Mouse (Mus musculus) kidney, embryonic 14.5 days (tissue): ENCODE measurements around the gene Tgfbi. TPM values are rescaled to one million over a fixed set of nuclear protein-coding genes. Genes with fewer than 3 reads are reported as not detected.

Experiments
- ATAC-seq: fragments of 200-750 bp; cut with Nextera tagmentation; 2 replicates; pipeline ENCODE4 v1.8.0; 2017; ENCODE audit warnings: moderate number of reproducible peaks, mild to moderate bottlenecking, moderate TSS enrichment, moderate library complexity; ENCODE audit not compliant: low FRiP score, low TSS enrichment
- H3K27ac ChIP-seq: fragments of 300-500 bp; sonication (generic); 2 replicates; pipeline ENCODE4 v1.5.1; 2014; ENCODE audit warnings: low read depth, mild to moderate bottlenecking, low read length, moderate library complexity, mixed read lengths
- H3K27me3 ChIP-seq: fragments of 300-500 bp; sonication (generic); 2 replicates; pipeline ENCODE4 v1.6.1; 2014; ENCODE audit warnings: mild to moderate bottlenecking, low read length; ENCODE audit not compliant: control insufficient read depth, insufficient read depth
- H3K36me3 ChIP-seq: fragments of 300-500 bp; sonication (generic); 2 replicates; pipeline ENCODE4 v1.6.1; 2014; ENCODE audit warnings: low read length, mixed read lengths; ENCODE audit not compliant: control insufficient read depth, insufficient read depth
- H3K4me1 ChIP-seq: fragments of 300-500 bp; sonication (generic); 2 replicates; pipeline ENCODE4 v1.6.1; 2014; ENCODE audit warnings: low read length, mixed read lengths; ENCODE audit not compliant: control insufficient read depth, insufficient read depth
- H3K4me2 ChIP-seq: fragments of 300-500 bp; sonication (generic); replicated peaks from 2 replicates; pipeline ENCODE4 v1.6.1; 2014; ENCODE audit warnings: low read depth, mild to moderate bottlenecking, low read length
- H3K4me3 ChIP-seq: fragments of 300-500 bp; sonication (generic); 2 replicates; pipeline ENCODE4 v1.5.1; 2014; ENCODE audit warnings: mild to moderate bottlenecking, low read length
- H3K9ac ChIP-seq: fragments of 300-500 bp; sonication (generic); 2 replicates; pipeline ENCODE4 v1.6.1; 2014; ENCODE audit warnings: low read depth, mild to moderate bottlenecking, low read length, moderate library complexity
- H3K9me3 ChIP-seq: fragments of 300-500 bp; sonication (generic); 2 replicates; pipeline ENCODE4 v1.6.1; 2016; ENCODE audit warnings: low read length; ENCODE audit not compliant: control insufficient read depth
- WGBS: fragments of 180-500 bp; shearing (Covaris S2); extraction: QIAGEN DNeasy Blood & Tissue Kit; methylation state at CpG from one replicate; pipeline ENCODE4 v1.1.7; 2014; 5-methylcytosine and 5-hydroxymethylcytosine counted together
- polyA plus RNA-seq: library from polyadenylated mRNA; unstranded; fragments of >200 nt; fragmentation: Nextera tagmentation; extraction: Ambion mirVana; gene quantifications from 2 replicates; pipeline ENCODE4 v1.2.1, GENCODE M21; 2014

Gene Tgfbi
- 76.2 and 105 TPM in 2 replicates for polyA plus RNA-seq

GRCm38 (mm10) chr13:56609103-56609856 lies at the start of gene Tgfbi:
TSS of gene Tgfbi (plus strand) at chr13:56609523.
- Histone ChIP-seq H3K36me3 (peaks cover 2% of the 10 kb centered on the region; the same call in 1 of the 2 replicates), H3K4me1 (peaks cover 60% of the 10 kb centered on the region), H3K27ac (peak within 1 kb of the TSS; percentile 62; the same call in 1 of the 2 replicates), H3K27me3 (no peaks in the 10 kb centered on the region), H3K9me3 (no peaks in the 10 kb centered on the region), H3K4me3 (peak within 1 kb of the TSS; percentile 61), H3K4me2 (peak within 1 kb of the TSS; percentile 93), H3K9ac (peak within 1 kb of the TSS; percentile 62)
- 1% methylated on average over 36 of the region's 36 CpGs for WGBS
- peak; percentile 79 for ATAC-seq

GRCm38 (mm10) chr13:56559841-56560370 lies 49.4 kb upstream of the Tgfbi start:
- Histone ChIP-seq H3K9ac (no peak overlapping the region), H3K27me3 (no peaks in the 10 kb centered on the region), H3K4me2 (no peak overlapping the region), H3K36me3 (no peaks in the 10 kb centered on the region), H3K4me3 (no peak overlapping the region), H3K27ac (no peak overlapping the region), H3K4me1 (no peaks in the 10 kb centered on the region), H3K9me3 (no peaks in the 10 kb centered on the region)
- WGBS, result 79% methylated on average over 6 of the region's 6 CpGs
- ATAC-seq, result no peak

GRCm38 (mm10) chr13:56561129-56561528 lies 48.2 kb upstream of the Tgfbi start:
- Histone ChIP-seq H3K9me3 (no peaks in the 10 kb centered on the region), H3K9ac (no peak overlapping the region), H3K27me3 (no peaks in the 10 kb centered on the region), H3K4me2 (no peak overlapping the region), H3K27ac (no peak overlapping the region), H3K36me3 (no peaks in the 10 kb centered on the region), H3K4me1 (no peaks in the 10 kb centered on the region), H3K4me3 (no peak overlapping the region)
- WGBS, result 76% methylated on average over 8 of the region's 8 CpGs
- no peak for ATAC-seq

GRCm38 (mm10) chr13:56563075-56563474 lies 46.2 kb upstream of the Tgfbi start:
- H3K9ac ChIP-seq, result no peak overlapping the region
- peaks cover 3% of the 10 kb centered on the region; the same call in 1 of the 2 replicates for H3K4me1 ChIP-seq
- H3K27ac ChIP-seq, result no peak overlapping the region
- 0 out of 2 replicates have a peak, but pooled peaks have one; percentile 22 for ATAC-seq
- H3K27me3 ChIP-seq, result no peaks in the 10 kb centered on the region
- H3K9me3 ChIP-seq, result no peaks in the 10 kb centered on the region
- H3K36me3 ChIP-seq, result no peaks in the 10 kb centered on the region
- H3K4me3 ChIP-seq, result no peak overlapping the region
- H3K4me2 ChIP-seq, result no peak overlapping the region
- 43% methylated on average over 6 of the region's 6 CpGs for WGBS

GRCm38 (mm10) chr13:56566336-56566735 lies 43.0 kb upstream of the Tgfbi start:
- Histone ChIP-seq H3K9me3 (no peaks in the 10 kb centered on the region), H3K36me3 (no peaks in the 10 kb centered on the region), H3K4me2 (no peak overlapping the region), H3K9ac (no peak overlapping the region), H3K27me3 (no peaks in the 10 kb centered on the region), H3K4me1 (peaks cover 3% of the 10 kb centered on the region; the same call in 1 of the 2 replicates), H3K4me3 (no peak overlapping the region), H3K27ac (no peak overlapping the region)
- WGBS, result 34% methylated on average over 10 of the region's 10 CpGs
- ATAC-seq, result no peak

GRCm38 (mm10) chr13:56571645-56572044 lies 37.7 kb upstream of the Tgfbi start:
- ATAC-seq, result no peak
- no peak overlapping the region for H3K9ac ChIP-seq
- no peak overlapping the region for H3K4me2 ChIP-seq
- H3K27ac ChIP-seq, result no peak overlapping the region
- no peaks in the 10 kb centered on the region for H3K27me3 ChIP-seq
- H3K4me3 ChIP-seq, result no peak overlapping the region
- peaks cover 1% of the 10 kb centered on the region; the same call in 1 of the 2 replicates for H3K4me1 ChIP-seq
- no peaks in the 10 kb centered on the region for H3K36me3 ChIP-seq
- H3K9me3 ChIP-seq, result no peaks in the 10 kb centered on the region
- WGBS, result 63% methylated on average over 8 of the region's 8 CpGs

GRCm38 (mm10) chr13:56575074-56575473 lies 34.2 kb upstream of the Tgfbi start:
- Histone ChIP-seq H3K4me2 (no peak overlapping the region), H3K9me3 (no peaks in the 10 kb centered on the region), H3K4me1 (no peaks in the 10 kb centered on the region), H3K27ac (no peak overlapping the region; the same call in 1 of the 2 replicates), H3K4me3 (no peak overlapping the region), H3K27me3 (no peaks in the 10 kb centered on the region), H3K36me3 (no peaks in the 10 kb centered on the region), H3K9ac (no peak overlapping the region)
- ATAC-seq, result no peak
- WGBS, result 73% methylated on average over 4 of the region's 4 CpGs

GRCm38 (mm10) chr13:56575701-56576321 lies 33.5 kb upstream of the Tgfbi start:
- ATAC-seq, result peak; percentile 63; the same call in 1 of the 2 replicates

GRCm38 (mm10) chr13:56578097-56578496 lies 31.2 kb upstream of the Tgfbi start:
- ATAC-seq, result no peak
- Histone ChIP-seq H3K27me3 (no peaks in the 10 kb centered on the region), H3K4me2 (no peak overlapping the region), H3K27ac (no peak overlapping the region), H3K9ac (no peak overlapping the region), H3K36me3 (no peaks in the 10 kb centered on the region), H3K4me1 (peaks cover 23% of the 10 kb centered on the region), H3K9me3 (no peaks in the 10 kb centered on the region), H3K4me3 (no peak overlapping the region)
- 61% methylated on average over 5 of the region's 5 CpGs for WGBS

More at GRCm38 (mm10) chr13:56575701-56576321, 33.5 kb upstream of the Tgfbi start:
- 46% methylated on average over 12 of the region's 12 CpGs for WGBS
- Histone ChIP-seq H3K4me3 (no peak overlapping the region), H3K27ac (peak overlapping the region; percentile 79), H3K4me2 (no peak overlapping the region), H3K9me3 (no peaks in the 10 kb centered on the region), H3K27me3 (no peaks in the 10 kb centered on the region), H3K36me3 (no peaks in the 10 kb centered on the region), H3K9ac (no peak overlapping the region), H3K4me1 (peaks cover 2% of the 10 kb centered on the region; the same call in 1 of the 2 replicates)
